7 mouse cellular contexts compared by ENCODE assay signal in the genomic region with DNA sequence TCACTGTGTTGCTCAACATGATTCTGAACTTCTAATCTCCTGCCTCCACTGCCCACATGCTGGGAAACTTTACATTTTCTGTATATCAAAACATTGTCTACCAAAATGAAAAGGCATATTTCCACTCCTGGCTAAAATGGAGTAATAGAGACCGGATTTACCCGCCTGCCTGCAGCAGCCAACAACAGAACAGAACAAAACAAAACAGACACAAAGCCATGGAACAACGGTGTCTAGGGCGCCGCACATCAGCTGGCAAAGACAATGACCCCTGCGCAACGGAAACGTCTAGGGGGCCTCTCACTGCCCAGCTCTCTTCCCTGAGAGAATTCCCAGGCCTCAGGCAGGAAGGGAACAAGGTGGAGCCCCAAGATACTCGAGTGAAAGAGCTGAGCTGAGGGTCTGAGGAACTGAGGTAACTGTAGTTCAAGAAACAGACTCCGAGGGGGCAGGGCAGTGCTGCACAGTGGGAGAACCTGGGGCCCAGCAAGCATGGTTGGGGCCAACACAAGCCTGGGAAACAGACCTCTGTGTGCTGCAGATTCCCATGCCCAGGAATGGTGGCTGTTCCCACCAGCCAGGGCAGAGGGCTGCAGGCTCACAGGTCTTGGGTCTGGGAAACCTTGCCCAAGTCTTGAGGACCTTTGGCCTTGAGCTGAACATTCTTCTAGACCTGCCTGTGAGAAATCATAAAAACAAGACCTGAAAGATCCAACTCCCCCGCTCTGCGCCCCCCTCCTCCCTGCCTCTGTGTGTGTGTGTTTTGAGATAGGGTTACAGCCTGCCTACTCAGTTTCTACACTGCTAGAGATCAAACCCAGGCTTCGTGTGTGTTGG. TPM values are rescaled to one million over a fixed set of nuclear protein-coding genes. Genes with fewer than 3 reads are reported as not detected.
DNase-seq lines count a peak whose midpoint lies in the region; ATAC-seq lines count a peak whose summit lies in the region.

No protein-coding gene starts in this region.

- H3K4me1 ChIP-seq in midbrain, embryonic 10.5 days, result peaks cover 48% of the 10 kb centered on the region
- no peaks in the 10 kb centered on the region for H3K4me1 ChIP-seq in midbrain, embryonic 16.5 days (ENCODE audit: control insufficient read depth, insufficient read depth, low read length)
- H3K4me1 ChIP-seq in limb, embryonic 10.5 days, result peaks cover 62% of the 10 kb centered on the region
- H3K4me1 ChIP-seq in stomach, embryonic 14.5 days (ENCODE audit: control insufficient read depth, insufficient read depth, low read length), result peaks cover 49% of the 10 kb centered on the region

- peak; percentile 48 for DNase-seq in midbrain, embryonic 10.5 days (ENCODE audit: low spot score)
- peak; percentile 15 to 45 for DNase-seq in heart, adult 9 months (ENCODE audit: low spot score in 2 of 2)
- peak; percentile 56 for DNase-seq in limb, embryonic 10.5 days (ENCODE audit: low spot score)
- no peak for DNase-seq in Muller cell, postnatal 12 days (ENCODE audit: inconsistent ontology term)

- H3K4me2 ChIP-seq in midbrain, embryonic 16.5 days (ENCODE audit: low read length), result no peak overlapping the region
- no peak overlapping the region for H3K4me2 ChIP-seq in stomach, embryonic 14.5 days (replicated peaks; ENCODE audit: low read depth, low read length)

- 27% methylated on average over 13 of the region's 13 CpGs for WGBS in midbrain, embryonic 10.5 days
- WGBS in midbrain, embryonic 16.5 days, result 30% methylated on average over 13 of the region's 13 CpGs
- 49% methylated on average over 13 of the region's 13 CpGs for WGBS in limb, embryonic 10.5 days
- WGBS in stomach, embryonic 14.5 days, result 34% methylated on average over 13 of the region's 13 CpGs

- no peaks in the 10 kb centered on the region for H3K36me3 ChIP-seq in midbrain, embryonic 10.5 days
- H3K36me3 ChIP-seq in midbrain, embryonic 16.5 days (ENCODE audit: control insufficient read depth, insufficient read depth, low read length), result no peaks in the 10 kb centered on the region
- H3K36me3 ChIP-seq in limb, embryonic 10.5 days, result no peaks in the 10 kb centered on the region
- H3K36me3 ChIP-seq in stomach, embryonic 14.5 days (ENCODE audit: control insufficient read depth, insufficient read depth, low read length), result no peaks in the 10 kb centered on the region

- H3K9ac ChIP-seq in midbrain, embryonic 16.5 days (ENCODE audit: low read depth, low read length), result no peak overlapping the region
- no peak overlapping the region for H3K9ac ChIP-seq in stomach, embryonic 14.5 days (replicated peaks; ENCODE audit: low read depth, low read length)

- no peak for ATAC-seq in midbrain, embryonic 16.5 days
- ATAC-seq in stomach, embryonic 14.5 days (ENCODE audit: insufficient number of reproducible peaks, insufficient read depth, low FRiP score, low read depth), result peak; percentile 30; the same call in 1 of the 2 replicates
- no peak for ATAC-seq in inflammation-experienced regulatory T-cells, adult 6 months

- no peak overlapping the region for H3K4me3 ChIP-seq in midbrain, embryonic 10.5 days
- H3K4me3 ChIP-seq in midbrain, embryonic 16.5 days (ENCODE audit: low read depth, low read length), result no peak overlapping the region
- 0 out of 2 replicates have a peak overlapping the region, but pooled peaks have one; percentile 15 for H3K4me3 ChIP-seq in limb, embryonic 10.5 days
- H3K4me3 ChIP-seq in stomach, embryonic 14.5 days (ENCODE audit: low read depth, low read length), result no peak overlapping the region

- no peaks in the 10 kb centered on the region for H3K27me3 ChIP-seq in midbrain, embryonic 10.5 days (ENCODE audit: low read depth, poor library complexity, severe bottlenecking)
- H3K27me3 ChIP-seq in midbrain, embryonic 16.5 days (ENCODE audit: control insufficient read depth, insufficient read depth, low read depth, low read length), result no peaks in the 10 kb centered on the region
- no peaks in the 10 kb centered on the region for H3K27me3 ChIP-seq in limb, embryonic 10.5 days (ENCODE audit: low read depth, poor library complexity, severe bottlenecking)
- H3K27me3 ChIP-seq in stomach, embryonic 14.5 days (ENCODE audit: control insufficient read depth, insufficient read depth, low read length), result no peaks in the 10 kb centered on the region

- H3K27ac ChIP-seq in midbrain, embryonic 10.5 days (replicated peaks), result peak overlapping the region; percentile 89
- no peak overlapping the region for H3K27ac ChIP-seq in midbrain, embryonic 16.5 days (ENCODE audit: low read length)
- H3K27ac ChIP-seq in limb, embryonic 10.5 days, result peak overlapping the region; percentile 89
- peak overlapping the region; percentile 81 for H3K27ac ChIP-seq in stomach, embryonic 14.5 days (ENCODE audit: low read length)

- no peaks in the 10 kb centered on the region for H3K9me3 ChIP-seq in midbrain, embryonic 10.5 days (replicated peaks)
- H3K9me3 ChIP-seq in midbrain, embryonic 16.5 days (replicated peaks; ENCODE audit: control insufficient read depth, low read length, poor library complexity, severe bottlenecking), result no peaks in the 10 kb centered on the region
- no peaks in the 10 kb centered on the region for H3K9me3 ChIP-seq in limb, embryonic 10.5 days (replicated peaks)
- H3K9me3 ChIP-seq in stomach, embryonic 14.5 days (ENCODE audit: control insufficient read depth, low read depth, low read length), result no peaks in the 10 kb centered on the region

RNA-seq across cellular contexts. Expression of gene Mrpl23, which starts 6.9 kb away (rescaled TPM):
- polyA plus RNA-seq in midbrain, embryonic 10.5 days (2016; fragmentation: Nextera tagmentation; extraction: Ambion mirVana), result 15.8 and 20.3 TPM in 2 replicates
- polyA plus RNA-seq in midbrain, embryonic 16.5 days (2015; fragmentation: Nextera tagmentation; extraction: Ambion mirVana), result 15.6 and 18.6 TPM in 2 replicates
- 25.9 and 33.7 TPM in 2 replicates for polyA plus RNA-seq in limb, embryonic 10.5 days (2016; fragmentation: Nextera tagmentation; extraction: Ambion mirVana)
- 32.6 and 35.6 TPM in 2 replicates for polyA plus RNA-seq in stomach, embryonic 14.5 days (2014; fragmentation: Nextera tagmentation; extraction: Ambion mirVana)
- polyA plus RNA-seq in inflammation-experienced regulatory T-cells, adult 6 months (2017; shearing (Covaris generic)), result 10 to 100 TPM in 1 of 3 experiments, 1 to 10 TPM in 1, under 1 TPM in 1; 0.26 to 24.2 (median 3.2) TPM

RNA-seq across cellular contexts. Expression of gene Tnnt3, which starts 26.9 kb away (rescaled TPM):
- polyA plus RNA-seq in midbrain, embryonic 10.5 days (2016; fragmentation: Nextera tagmentation; extraction: Ambion mirVana), result 1.9 TPM in 2 replicates
- 0.91 and 1.6 TPM in 2 replicates for polyA plus RNA-seq in midbrain, embryonic 16.5 days (2015; fragmentation: Nextera tagmentation; extraction: Ambion mirVana)
- 1.6 and 1.7 TPM in 2 replicates for polyA plus RNA-seq in limb, embryonic 10.5 days (2016; fragmentation: Nextera tagmentation; extraction: Ambion mirVana)
- 2.2 and 2.6 TPM in 2 replicates for polyA plus RNA-seq in stomach, embryonic 14.5 days (2014; fragmentation: Nextera tagmentation; extraction: Ambion mirVana)
- 1 to 10 TPM; 2.5 to 3.8 (median 2.8) TPM for polyA plus RNA-seq in inflammation-experienced regulatory T-cells, adult 6 months (2017; shearing (Covaris generic))
